Comparison of ENCODE assay signal across 24 mouse cellular contexts in genomic region chr15:93504808-93505207, GRCm38 (mm10).
DNase-seq lines count a peak whose midpoint lies in the region; ATAC-seq and TF ChIP-seq lines count a peak whose summit lies in the region.
"Had no signal": no experiment of that assay in that cellular context is flagged by ENCODE, and none has a peak within 500 bp of the region (broad histone marks: within the 10 kb centered on the region; RNA-seq: fewer than 3 reads in every experiment).

No protein-coding gene starts in this region.

- peak; percentile 40 to 47 for DNase-seq in layer of hippocampus, adult 2 months (ENCODE audit: low spot score in 2 of 2)
- no peak for DNase-seq in layer of hippocampus, postnatal 14 days (ENCODE audit: low spot score in 2 of 2)
- peak; percentile 31 to 46 for DNase-seq in left cerebral cortex, adult 18-20 months (ENCODE audit: low spot score in 2 of 2)
- no peak for DNase-seq in left cerebral cortex, postnatal 36 days (ENCODE audit: low spot score in 2 of 2)
- no peak for DNase-seq in neural tube, embryonic 10.5 days (ENCODE audit: extremely low spot score, low spot score)
- peak; percentile 74 for DNase-seq in brain, adult 2 months (ENCODE audit: low read depth, low spot score)
- no peak for DNase-seq in cerebellum, postnatal 10 days
- DNase-seq: adrenal gland, adult 2 months; adrenal gland, postnatal 10 days; adrenal gland, postnatal 25 days; cerebellum, adult 11-12 months; cerebellum, adult 2 months; cerebellum, adult 9-10 months; cerebellum, postnatal 14 days; cerebellum, postnatal 36 days; embryo, embryonic 11 days had no signal

- no peak overlapping the region for H3K4me3 ChIP-seq in layer of hippocampus, adult 2 months
- no peak overlapping the region for H3K4me3 ChIP-seq in neural tube, embryonic 14.5 days (ENCODE audit: low read depth, low read length)
- H3K4me3 ChIP-seq: embryonic facial prominence, embryonic 13.5 days; embryonic facial prominence, embryonic 15.5 days; erythroblast, embryonic 14.5 days; forebrain, embryonic 10.5 days; forebrain, embryonic 12.5 days had no signal

- H3K27me3 ChIP-seq in neural tube, embryonic 14.5 days (ENCODE audit: control insufficient read depth, insufficient read depth, low read length), result no peaks in the 10 kb centered on the region
- H3K27me3 ChIP-seq: embryonic facial prominence, embryonic 13.5 days; embryonic facial prominence, embryonic 15.5 days; forebrain, embryonic 12.5 days had no signal

- no peak overlapping the region for H3K4me2 ChIP-seq in neural tube, embryonic 14.5 days (ENCODE audit: low read depth, low read length)
- H3K4me2 ChIP-seq: embryonic facial prominence, embryonic 13.5 days; embryonic facial prominence, embryonic 15.5 days; forebrain, embryonic 12.5 days had no signal

- intact Hi-C loops in left cerebral cortex, postnatal 36 days (cut with DNase I), result no loop called here

- H3K4me1 ChIP-seq in neural tube, embryonic 14.5 days (ENCODE audit: control insufficient read depth, insufficient read depth, low read length), result no peaks in the 10 kb centered on the region
- H3K4me1 ChIP-seq: embryonic facial prominence, embryonic 13.5 days; embryonic facial prominence, embryonic 15.5 days; forebrain, embryonic 10.5 days; forebrain, embryonic 12.5 days had no signal

- no peaks in the 10 kb centered on the region for H3K9me3 ChIP-seq in neural tube, embryonic 14.5 days (ENCODE audit: control insufficient read depth, low read length)
- H3K9me3 ChIP-seq: embryonic facial prominence, embryonic 13.5 days; embryonic facial prominence, embryonic 15.5 days; forebrain, embryonic 10.5 days; forebrain, embryonic 12.5 days had no signal

- peak overlapping the region; percentile 65 for H3K27ac ChIP-seq in layer of hippocampus, adult 2 months
- H3K27ac ChIP-seq in neural tube, embryonic 14.5 days (ENCODE audit: low read depth, low read length), result no peak overlapping the region
- H3K27ac ChIP-seq: embryonic facial prominence, embryonic 13.5 days; embryonic facial prominence, embryonic 15.5 days; forebrain, embryonic 10.5 days; forebrain, embryonic 12.5 days had no signal

- H3K36me3 ChIP-seq in neural tube, embryonic 14.5 days (ENCODE audit: control insufficient read depth, insufficient read depth, low read length), result peaks cover 16% of the 10 kb centered on the region; the same call in 1 of the 2 replicates

- no peak overlapping the region for H3K9ac ChIP-seq in neural tube, embryonic 14.5 days (replicated peaks; ENCODE audit: low read depth, low read length)
- H3K9ac ChIP-seq: embryonic facial prominence, embryonic 13.5 days; embryonic facial prominence, embryonic 15.5 days; forebrain, embryonic 12.5 days had no signal

- 72% methylated on average over 17 of the region's 17 CpGs for WGBS in neural tube, embryonic 14.5 days

- peak; percentile 54; the same call in 1 of the 2 replicates for ATAC-seq in neural tube, embryonic 14.5 days (ENCODE audit: low read depth)
- ATAC-seq: forebrain, embryonic 14.5 days; forebrain, embryonic 16.5 days had no signal

- TF ChIP-seq CTCF in layer of hippocampus, adult 2 months (conservative IDR thresholded peaks at IDR 0.05), result no peak

Comparison
In these comparisons a context has a peak if more than half of its experiments do, and no peak if none do; other contexts are left out.
1. DNase-seq: peak in layer of hippocampus, adult 2 months (2 of 2), left cerebral cortex, adult 18-20 months (2 of 2) and brain, adult 2 months (single experiment); none in layer of hippocampus, postnatal 14 days (0 of 2), left cerebral cortex, postnatal 36 days (0 of 2), neural tube, embryonic 10.5 days (single experiment) and cerebellum, postnatal 10 days (0 of 2).